Mouse (Mus musculus) liver, postnatal 0 days (tissue): ENCODE data around the gene Tango2. TPM values are rescaled to one million over a fixed set of nuclear protein-coding genes. Genes with fewer than 3 reads are reported as not detected.
A peak's percentile ranks its signal among the peaks of the same experiment; 100 is the strongest.

Experiments
- ATAC-seq: fragments of 200-750 bp; cut with Nextera tagmentation; 2 replicates; pipeline ENCODE4 v1.8.0; 2017; ENCODE audit warnings: mild to moderate bottlenecking, moderate library complexity
- DNase-seq: peaks from one replicate; pipeline ENCODE4 v3.0.0-alpha.2; 2016
- H3K27ac ChIP-seq: fragments of 300-500 bp; sonication (generic); 2 replicates; pipeline ENCODE4 v1.5.1; 2014; ENCODE audit warnings: antibody characterized with exemption, moderate library complexity, mild to moderate bottlenecking, low read depth
- H3K27me3 ChIP-seq: fragments of 300-500 bp; sonication (generic); 2 replicates; pipeline ENCODE4 v1.6.1; 2014; ENCODE audit warnings: low read length, control low read depth, mixed read lengths; ENCODE audit not compliant: insufficient read depth
- H3K36me3 ChIP-seq: fragments of 300-500 bp; sonication (generic); replicated peaks from 2 replicates; pipeline ENCODE4 v1.6.1; 2014; ENCODE audit warnings: mild to moderate bottlenecking, control low read depth, low read length, moderate library complexity, mixed read lengths; ENCODE audit not compliant: insufficient read depth
- H3K4me1 ChIP-seq: fragments of 300-500 bp; sonication (generic); 2 replicates; pipeline ENCODE4 v1.6.1; 2014; ENCODE audit warnings: antibody characterized with exemption, mild to moderate bottlenecking, control low read depth; ENCODE audit not compliant: insufficient read depth
- H3K4me2 ChIP-seq: fragments of 300-500 bp; sonication (generic); 2 replicates; pipeline ENCODE4 v1.6.1; 2014; ENCODE audit warnings: low read depth, mild to moderate bottlenecking, low read length, moderate library complexity, mixed read lengths
- H3K4me3 ChIP-seq: fragments of 300-500 bp; sonication (generic); 2 replicates; pipeline ENCODE4 v1.5.1; 2014; ENCODE audit warnings: low read depth, low read length
- H3K9ac ChIP-seq: fragments of 300-500 bp; sonication (generic); replicated peaks from 2 replicates; pipeline ENCODE4 v1.6.1; 2014; ENCODE audit warnings: mild to moderate bottlenecking, moderate library complexity
- H3K9me3 ChIP-seq: fragments of 300-500 bp; sonication (generic); 2 replicates; pipeline ENCODE4 v1.6.1; 2016; ENCODE audit warnings: mild to moderate bottlenecking, control low read depth, low read length, mixed read lengths
- CTCF ChIP-seq: sonication (generic); IDR thresholded peaks from 2 replicates; pipeline ENCODE4 v1.5.1; 2016; ENCODE audit warnings: antibody characterized with exemption, low read depth
- EP300 ChIP-seq: IDR thresholded peaks from 2 replicates; pipeline ENCODE4 v1.6.1; 2016; ENCODE audit warnings: antibody characterized with exemption, low read depth, mild to moderate bottlenecking
- WGBS: fragments of 180-500 bp; shearing (Covaris S2); extraction: QIAGEN DNeasy Blood & Tissue Kit; methylation state at CpG from one replicate; pipeline ENCODE4 v1.1.7; 2014; ENCODE audit not compliant: insufficient replicate concordance; 5-methylcytosine and 5-hydroxymethylcytosine counted together
- polyA plus RNA-seq: library from polyadenylated mRNA; unstranded; fragments of >200 nt; fragmentation: Nextera tagmentation; extraction: Ambion mirVana; gene quantifications from 2 replicates; pipeline ENCODE4 v1.2.1, GENCODE M21; 2015

The Tango2 gene
- polyA plus RNA-seq, 1 experiment from 2014 or later, result 61.1 TPM

DNA sequence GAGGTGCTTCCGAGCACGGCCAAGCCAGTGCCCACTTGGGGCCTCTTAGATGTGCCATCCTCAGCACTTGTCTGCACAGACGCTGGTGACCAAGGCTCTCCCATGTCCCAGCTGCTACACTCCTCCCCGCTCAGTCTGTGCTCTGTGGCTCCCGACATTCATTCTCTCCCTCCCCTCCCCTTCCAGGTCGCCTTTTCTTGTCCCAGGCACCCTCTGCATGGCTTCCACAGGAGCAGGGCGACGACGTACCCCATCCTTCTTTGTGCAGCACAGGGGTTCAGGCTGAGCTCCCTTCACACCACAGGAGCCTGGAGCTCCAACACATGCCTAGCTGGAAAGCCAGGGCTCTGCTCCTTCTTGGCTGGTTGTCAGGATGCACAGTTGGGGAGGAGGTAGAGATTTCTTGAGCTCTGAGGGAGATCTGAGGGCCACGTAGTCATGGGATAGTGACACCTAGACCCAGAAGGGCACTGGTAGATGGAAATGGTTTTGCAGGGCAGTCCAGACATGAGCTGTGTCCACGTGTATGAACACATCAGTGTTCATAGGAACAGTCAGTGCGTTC is 1.9 kb upstream of the Tango2 start:
- DNase-seq, result no peak
- no peaks in the 10 kb centered on the region for H3K9me3 ChIP-seq
- no peaks in the 10 kb centered on the region for H3K36me3 ChIP-seq
- H3K27ac ChIP-seq, result no peak overlapping the region
- no peak overlapping the region for H3K4me3 ChIP-seq
- H3K4me1 ChIP-seq, result peaks cover 27% of the 10 kb centered on the region
- no peak overlapping the region for H3K4me2 ChIP-seq
- no peak overlapping the region for H3K9ac ChIP-seq
- 73% methylated on average over 12 of the region's 12 CpGs for WGBS
- H3K27me3 ChIP-seq, result peaks cover 40% of the 10 kb centered on the region
- TF ChIP-seq CTCF (no peak), EP300 (no peak)
- no peak for ATAC-seq

DNA sequence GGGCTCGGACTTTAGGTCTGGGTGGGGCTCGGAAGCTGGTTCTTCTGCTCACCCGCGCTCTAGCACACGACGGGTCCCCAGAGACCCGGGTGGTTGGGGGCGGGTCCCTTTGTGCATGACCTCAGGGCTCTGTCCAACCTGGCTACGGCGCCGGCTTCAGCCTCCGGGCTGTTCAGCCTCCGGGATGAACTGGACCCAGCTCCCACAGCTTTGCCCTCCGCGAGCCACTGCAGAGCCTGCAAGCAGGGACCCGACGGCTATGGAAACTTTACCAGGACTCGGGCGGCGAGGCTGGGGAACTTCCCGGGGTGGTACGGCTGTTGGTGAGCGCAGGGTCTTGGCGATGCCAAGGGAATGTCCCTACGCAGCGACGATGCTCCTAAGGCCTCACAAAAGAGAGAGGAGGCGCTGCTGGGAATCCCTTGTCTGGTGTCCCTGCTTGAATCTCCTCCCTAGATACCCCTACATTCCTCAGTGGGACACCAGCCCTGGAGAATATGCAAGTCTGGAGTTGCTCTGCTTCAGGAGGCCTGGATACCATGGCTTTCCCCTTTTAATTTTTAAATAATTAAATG is 785 bp upstream of the Tango2 start:
- H3K4me1 ChIP-seq, result peaks cover 35% of the 10 kb centered on the region
- ATAC-seq (no peak), DNase-seq (peak; percentile 46)
- peak overlapping the region; percentile 60 for H3K9ac ChIP-seq
- H3K36me3 ChIP-seq, result no peaks in the 10 kb centered on the region
- 4% methylated on average over 27 of the region's 28 CpGs for WGBS
- H3K27ac ChIP-seq, result no peak overlapping the region
- no peaks in the 10 kb centered on the region for H3K9me3 ChIP-seq
- H3K27me3 ChIP-seq, result peaks cover 40% of the 10 kb centered on the region
- peak overlapping the region; percentile 94 for H3K4me2 ChIP-seq
- TF ChIP-seq EP300 (no peak), CTCF (no peak)
- peak overlapping the region; percentile 65 for H3K4me3 ChIP-seq

DNA sequence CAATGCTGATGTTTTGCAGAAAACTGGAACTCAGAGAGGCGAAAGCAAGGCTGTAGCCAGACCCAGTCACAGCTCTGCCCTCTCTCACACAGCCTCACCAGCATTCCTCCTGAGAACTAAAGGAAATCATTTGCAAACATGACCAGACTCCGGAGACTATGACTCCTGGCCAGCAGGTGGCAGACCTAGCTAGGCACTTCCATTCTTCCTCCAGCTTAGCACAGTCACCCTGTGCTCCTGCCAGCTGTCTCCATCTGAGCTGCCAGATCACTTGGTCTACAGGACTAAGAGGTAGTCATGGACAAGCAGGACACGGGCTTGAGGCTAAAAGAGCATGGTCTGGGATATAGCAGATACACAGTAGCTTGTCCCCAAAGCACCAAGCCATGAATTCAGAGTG is 2.7 kb downstream of the Tango2 start:
- TF ChIP-seq EP300 (no peak), CTCF (peak; percentile 97)
- WGBS, result 4% methylated on average over 3 of the region's 3 CpGs
- peaks cover 39% of the 10 kb centered on the region for H3K27me3 ChIP-seq
- no peaks in the 10 kb centered on the region for H3K9me3 ChIP-seq
- H3K9ac ChIP-seq, result no peak overlapping the region
- DNase-seq (peak; percentile 88), ATAC-seq (peak; percentile 7)
- no peak overlapping the region for H3K4me2 ChIP-seq
- H3K36me3 ChIP-seq, result no peaks in the 10 kb centered on the region
- no peak overlapping the region for H3K27ac ChIP-seq
- no peak overlapping the region for H3K4me3 ChIP-seq
- H3K4me1 ChIP-seq, result peaks cover 33% of the 10 kb centered on the region

DNA sequence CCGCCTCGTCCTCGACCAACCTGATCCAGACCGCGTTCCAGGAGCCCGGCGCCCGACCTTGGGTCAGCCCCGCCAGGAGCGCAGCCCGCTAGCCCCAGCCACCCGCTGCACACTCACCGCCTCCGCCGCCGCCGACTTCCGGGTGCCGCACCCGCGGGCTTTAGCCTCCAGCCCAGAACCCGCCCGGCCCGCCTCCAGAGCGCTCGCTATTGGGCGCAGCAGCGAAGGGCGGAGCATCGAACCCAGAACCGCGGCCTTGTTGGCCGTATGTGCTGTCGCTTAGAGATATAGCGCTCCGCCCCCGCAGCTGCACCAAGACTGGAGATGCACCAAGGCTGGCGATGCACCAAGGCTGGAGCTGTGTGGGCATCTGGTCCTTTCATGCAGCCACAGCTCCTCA is 4.1 kb downstream of the Tango2 start:
- Histone ChIP-seq H3K27ac (peak overlapping the region; percentile 94), H3K9me3 (no peaks in the 10 kb centered on the region), H3K9ac (peak overlapping the region; percentile 85), H3K36me3 (0 out of 2 replicates have a peak, but pooled peaks cover 6% of the 10 kb centered on the region), H3K4me1 (peaks cover 37% of the 10 kb centered on the region), H3K4me2 (peak overlapping the region; percentile 94), H3K4me3 (peak overlapping the region; percentile 88), H3K27me3 (peaks cover 24% of the 10 kb centered on the region)
- TF ChIP-seq CTCF (no peak), EP300 (no peak)
- DNase-seq (peak; percentile 99), ATAC-seq (peak; percentile 81)
- WGBS, result 3% methylated on average over 38 of the region's 38 CpGs

DNA sequence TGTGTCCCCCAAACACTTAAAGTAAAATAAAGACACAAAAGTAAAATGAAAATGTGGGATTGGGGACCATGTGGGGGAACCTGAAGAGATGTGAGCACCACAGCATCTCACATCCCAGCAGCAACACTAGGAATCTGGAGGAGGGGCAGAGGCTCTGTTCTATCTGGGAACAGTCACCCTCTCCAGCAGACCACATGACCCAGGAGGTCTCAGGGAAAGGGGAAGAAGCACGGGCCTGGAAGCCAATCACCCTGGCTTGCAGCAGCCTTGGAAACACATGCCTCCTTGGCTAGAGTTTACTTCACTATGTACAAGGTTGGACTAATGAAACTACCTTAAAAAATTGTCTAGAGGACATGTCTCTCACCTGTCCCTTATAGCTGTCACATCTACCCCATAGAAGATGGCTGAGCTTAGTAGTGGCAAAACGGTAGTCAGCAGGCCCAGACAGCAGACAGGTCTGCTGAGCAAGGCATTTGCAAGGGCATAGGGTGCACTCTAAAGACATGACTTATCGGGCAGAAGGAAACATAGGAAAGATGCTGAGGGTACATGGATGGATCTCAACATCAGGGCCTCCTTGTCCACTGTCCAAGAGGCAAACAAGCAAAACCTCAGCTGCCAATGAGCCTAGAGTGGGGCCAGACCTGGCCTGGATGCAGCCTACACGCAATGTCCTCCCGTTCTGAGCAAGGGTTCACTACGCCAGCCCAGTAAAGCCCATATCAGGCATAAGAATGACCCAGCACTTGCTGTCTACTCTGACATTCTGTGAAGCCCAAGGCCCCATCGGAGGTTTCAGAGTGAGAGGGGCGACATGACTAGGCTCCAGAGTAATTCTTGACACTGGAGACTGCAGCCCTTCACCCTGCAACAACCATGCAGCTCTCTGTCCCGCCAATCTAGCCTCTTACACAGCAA is 5.0 kb downstream of the Tango2 start:
- H3K9me3 ChIP-seq, result no peaks in the 10 kb centered on the region
- DNase-seq (peak; percentile 44), ATAC-seq (peak; percentile 3; the same call in 1 of the 2 replicates)
- peaks cover 29% of the 10 kb centered on the region for H3K4me1 ChIP-seq
- no peak for TF ChIP-seq CTCF
- TF ChIP-seq EP300, result no peak
- H3K27ac ChIP-seq, result peak overlapping the region; percentile 94
- peak overlapping the region; percentile 94 for H3K4me2 ChIP-seq
- H3K4me3 ChIP-seq, result peak overlapping the region; percentile 88
- peaks cover 15% of the 10 kb centered on the region for H3K27me3 ChIP-seq
- WGBS, result 18% methylated on average over 9 of the region's 9 CpGs
- H3K9ac ChIP-seq, result peak overlapping the region; percentile 85
- peaks cover 10% of the 10 kb centered on the region for H3K36me3 ChIP-seq

DNA sequence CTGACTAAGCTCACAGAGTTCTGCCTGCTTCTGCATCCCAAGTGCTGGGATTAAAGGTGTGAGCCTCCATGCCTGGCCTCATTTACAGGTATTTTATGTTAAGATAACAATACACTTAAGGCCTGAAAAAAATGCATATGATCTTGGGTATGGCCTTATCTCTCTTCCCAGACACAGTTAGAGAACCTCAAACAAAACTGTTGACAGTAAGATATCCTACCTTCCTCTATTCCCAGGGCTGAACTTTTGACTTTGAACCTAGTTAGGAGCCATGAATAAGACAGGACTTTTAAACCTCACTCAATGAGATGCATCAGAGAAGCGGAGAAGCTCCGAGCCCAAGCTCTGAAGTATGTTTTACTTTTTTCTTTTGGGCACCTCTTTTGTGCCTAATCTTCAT is 5.8 kb downstream of the Tango2 start:
- Histone ChIP-seq H3K9ac (peak overlapping the region; percentile 85), H3K9me3 (no peaks in the 10 kb centered on the region), H3K4me1 (peaks cover 29% of the 10 kb centered on the region), H3K27me3 (peaks cover 8% of the 10 kb centered on the region), H3K36me3 (peaks cover 17% of the 10 kb centered on the region), H3K4me3 (peak overlapping the region; percentile 88), H3K4me2 (peak overlapping the region; percentile 94), H3K27ac (peak overlapping the region; percentile 94)
- TF ChIP-seq CTCF (no peak), EP300 (peak; percentile 82; the same call in 1 of the 2 replicates)
- WGBS, result 52% methylated on average over 2 of the region's 2 CpGs
- ATAC-seq (no peak), DNase-seq (no peak)
